Mouse (Mus musculus): Measurements from ENCODE around the gene H3f3a. TPM values are rescaled to one million over a fixed set of nuclear protein-coding genes. Genes with fewer than 3 reads are reported as not detected.
A peak's percentile ranks its signal among the peaks of the same experiment; 100 is the strongest.

Gene H3f3a
- total RNA-seq, 2 experiments from 2014 or later = 361 to 401 TPM

- intact Hi-C loops (cut with DNase I) = loop anchor here (10.0 kb wide), 1 partner anchor 503 kb away; the partner anchor contains the start of gene Psen2
- DNase-seq (ENCODE audit: low spot score in 2 of 2) = no peak
These were observed 46.0 kb downstream of the H3f3a start for GRCm38 (mm10) chr1:180767541-180768333.

- intact Hi-C loops (cut with DNase I) = loop anchor here (10.0 kb wide), 1 partner anchor 502 kb away; the partner anchor contains the start of gene Psen2
- DNase-seq (ENCODE audit: low spot score in 2 of 2) = no peak
These were observed 47.2 kb downstream of the H3f3a start for GRCm38 (mm10) chr1:180766557-180766956.

DNA sequence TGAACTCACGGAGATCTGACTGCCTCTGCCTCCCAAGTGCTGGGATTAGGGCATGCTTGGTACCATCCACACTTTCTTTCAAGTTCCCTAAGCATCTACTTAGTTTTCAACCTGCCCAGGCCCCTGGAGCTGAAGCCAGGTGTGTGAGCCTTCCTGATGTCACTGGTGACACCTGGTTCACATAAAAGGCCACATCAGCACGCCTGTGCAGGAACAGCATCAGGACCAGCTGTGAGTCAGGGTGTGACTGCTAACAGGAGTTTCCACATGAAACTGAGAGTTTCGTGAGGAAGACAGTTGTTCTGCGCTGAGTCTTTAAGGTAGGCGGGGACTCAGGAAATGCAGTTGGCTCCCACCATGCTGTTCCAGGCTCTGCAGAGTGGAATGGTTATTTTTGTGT is 48.4 kb downstream of the H3f3a start:
- intact Hi-C loops (cut with DNase I) = loop anchor here (10.0 kb wide), 1 partner anchor 501 kb away; the partner anchor contains the start of gene Psen2
- DNase-seq (ENCODE audit: low spot score in 2 of 2) = no peak

GRCm38 (mm10) chr1:180763828-180764227 is 49.9 kb downstream of the H3f3a start:
- peak; percentile 92 to 94 for DNase-seq (ENCODE audit: low spot score in 2 of 2)
- intact Hi-C loops (cut with DNase I) = loop anchor here (2.0 to 10.0 kb wide), 3 partner anchors 43 to 499 kb away; partner anchors contain the start of gene Psen2

- intact Hi-C loops (cut with DNase I) = loop anchor here (2.0 to 10.0 kb wide), 3 partner anchors 43 to 499 kb away; partner anchors contain the start of gene Psen2
- DNase-seq (ENCODE audit: low spot score in 2 of 2) = no peak
These were observed 50.4 kb downstream of the H3f3a start for GRCm38 (mm10) chr1:180763307-180763706.

DNA sequence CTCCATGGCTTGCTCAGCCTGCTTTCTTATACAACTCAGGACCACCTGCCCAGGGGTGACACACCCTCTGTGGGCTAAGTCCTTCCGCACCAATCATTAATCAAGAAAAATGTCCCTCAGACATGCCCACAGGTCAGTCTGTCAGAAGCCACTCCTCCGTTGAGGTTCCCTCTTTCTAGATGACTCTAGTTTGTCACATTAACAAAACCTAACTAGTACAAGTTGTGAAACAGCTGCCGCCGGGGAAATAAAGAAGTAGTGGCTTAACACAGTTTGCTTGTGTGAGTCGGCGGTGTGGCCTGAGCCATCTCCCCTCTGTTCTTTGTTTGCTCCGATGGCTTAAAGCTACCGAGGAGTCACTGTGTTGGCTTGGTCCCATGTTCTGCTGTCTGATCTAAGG is 51.1 kb downstream of the H3f3a start:
- intact Hi-C loops (cut with DNase I) = loop anchor here (2.0 to 10.0 kb wide), 3 partner anchors 42 to 498 kb away; partner anchors contain the start of gene Psen2
- DNase-seq (ENCODE audit: low spot score in 2 of 2) = no peak

- intact Hi-C loops (cut with DNase I) = loop anchor here (2.0 to 10.0 kb wide), 3 partner anchors 41 to 497 kb away; partner anchors contain the start of gene Psen2
These were observed 51.6 kb downstream of the H3f3a start for GRCm38 (mm10) chr1:180762180-180762579.

DNA sequence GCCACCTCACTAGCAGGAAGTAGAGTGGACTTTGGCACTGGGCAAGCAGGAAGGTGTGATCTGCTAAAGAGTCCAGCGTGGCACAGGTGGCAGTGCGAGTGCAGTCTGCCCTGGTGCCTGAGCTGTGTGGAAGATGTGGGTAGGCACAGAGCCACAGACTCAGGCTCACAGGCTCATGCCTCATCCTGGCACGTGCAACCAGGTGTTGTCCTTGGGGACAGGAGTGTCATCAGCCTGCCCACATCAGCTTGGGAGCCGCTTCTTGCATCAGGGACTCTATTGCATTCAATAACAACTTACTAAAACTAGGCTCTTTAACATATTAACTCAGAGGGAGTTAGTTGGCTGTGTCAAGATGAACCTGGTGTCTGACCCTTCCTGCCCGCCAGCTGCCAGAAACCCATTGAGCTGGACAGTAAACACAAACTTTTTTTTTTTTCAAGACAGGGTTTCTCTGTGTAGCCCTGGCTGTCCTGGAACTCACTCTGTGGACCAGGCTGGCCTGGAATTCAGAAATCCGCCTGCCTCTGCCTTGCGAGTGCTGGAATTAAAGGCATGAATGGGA is 55.7 kb downstream of the H3f3a start:
- no peak for DNase-seq (ENCODE audit: low spot score in 2 of 2)
- intact Hi-C loops (cut with DNase I) = no loop called here

More at GRCm38 (mm10) chr1:180762180-180762579, 51.6 kb downstream of the H3f3a start:
- DNase-seq (ENCODE audit: low spot score in 2 of 2) = no peak

DNA sequence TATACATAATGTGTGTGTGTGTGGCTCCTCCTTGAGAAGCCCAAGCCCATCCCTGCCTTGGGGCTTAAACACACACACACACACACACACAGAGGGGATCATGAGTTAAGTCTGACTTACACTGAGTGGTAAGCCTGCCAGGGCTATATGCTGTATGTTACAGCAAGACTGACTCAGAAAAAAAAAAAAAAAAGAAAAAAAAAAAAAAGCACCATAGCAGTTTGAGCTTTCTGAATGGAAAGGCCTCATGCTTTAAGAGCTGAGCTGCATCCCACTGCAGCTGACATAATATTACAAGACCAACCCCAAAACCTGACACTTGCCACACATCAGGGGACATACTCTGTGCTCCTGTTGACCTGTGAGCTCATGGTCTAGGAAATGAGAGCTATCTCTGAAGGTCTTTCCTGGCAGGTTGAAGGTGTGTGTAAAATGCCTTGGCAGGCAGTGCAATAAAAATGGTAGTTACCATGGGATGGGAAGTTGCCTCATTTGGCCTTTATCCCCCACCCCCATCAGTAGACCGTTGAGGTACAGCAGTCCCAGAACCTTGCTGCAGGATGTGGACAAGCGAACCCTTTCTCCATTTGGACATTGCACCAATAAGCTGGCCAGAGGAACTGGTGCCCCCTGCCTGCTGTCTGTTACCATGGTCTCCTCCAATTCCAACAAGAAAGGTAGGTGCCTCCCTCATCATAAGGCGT is 56.3 kb downstream of the H3f3a start:
- intact Hi-C loops (cut with DNase I) = no loop called here
- no peak for DNase-seq (ENCODE audit: low spot score in 2 of 2)

GRCm38 (mm10) chr1:180756711-180757110 is 57.0 kb downstream of the H3f3a start:
- intact Hi-C loops (cut with DNase I) = no loop called here
- DNase-seq (ENCODE audit: low spot score in 2 of 2) = no peak

DNA sequence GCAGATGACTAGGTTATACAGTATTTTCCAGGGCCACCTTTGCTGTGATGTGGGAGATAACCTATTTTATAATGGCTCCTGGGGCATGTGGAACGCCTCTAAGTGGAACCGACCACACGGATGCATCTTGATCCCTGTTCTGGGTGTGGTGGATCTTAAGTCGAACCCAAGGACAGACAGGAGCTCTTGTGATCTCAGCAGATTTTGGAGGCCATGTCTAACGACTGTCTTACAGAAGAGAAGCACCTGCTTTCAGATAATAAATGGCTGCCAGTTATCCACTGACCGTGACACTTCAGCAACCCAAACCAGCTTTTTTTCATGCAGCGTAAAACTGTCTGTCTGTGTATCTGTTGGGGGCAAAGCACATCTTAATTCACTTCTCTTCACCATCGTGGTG is 59.4 kb downstream of the H3f3a start:
- DNase-seq (ENCODE audit: low spot score in 2 of 2) = no peak
- intact Hi-C loops (cut with DNase I) = no loop called here

DNA sequence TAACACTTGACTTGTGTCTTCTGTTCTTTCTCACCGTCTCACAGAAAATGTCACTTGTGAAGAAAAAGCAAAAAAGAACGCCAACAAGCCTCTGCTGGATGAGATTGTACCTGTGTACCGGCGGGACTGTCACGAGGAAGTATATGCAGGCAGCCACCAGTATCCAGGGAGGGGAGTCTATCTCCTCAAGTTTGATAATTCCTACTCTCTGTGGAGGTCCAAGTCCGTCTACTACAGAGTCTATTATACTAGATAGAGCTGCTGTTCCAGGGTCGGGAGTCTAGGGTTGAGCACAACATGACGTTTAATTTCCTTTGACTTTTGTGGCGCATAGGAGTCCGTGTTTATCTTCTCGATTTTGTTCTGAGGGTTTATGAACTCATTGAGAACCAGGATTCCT is 61.6 kb downstream of the H3f3a start:
- DNase-seq (ENCODE audit: low spot score in 2 of 2) = no peak
- intact Hi-C loops (cut with DNase I) = no loop called here

Other genes starting within 250 kb of the H3f3a start
- 100 to 1,000 TPM; 102 to 109 TPM for gene Parp1, start 245.0 kb downstream of the H3f3a start, total RNA-seq (2021)
- 1 to 10 TPM; 3.3 to 3.7 TPM for gene Lin9, start 172.8 kb downstream of the H3f3a start, total RNA-seq (2021)
- not detected for gene Mixl1, start 116.9 kb downstream of the H3f3a start, total RNA-seq (2021)
- 10 to 100 TPM; 29.0 to 30.2 TPM for gene Acbd3, start 87.9 kb downstream of the H3f3a start, total RNA-seq (2021)
- 10 to 100 TPM; 20.9 to 24.2 TPM for gene Sde2, start 37.2 kb upstream of the H3f3a start, total RNA-seq (2021)
- gene Lefty2, start 79.2 kb upstream of the H3f3a start, total RNA-seq (2021) = 1 to 10 TPM; 2.0 to 4.9 TPM
- gene Pycr2, start 90.3 kb upstream of the H3f3a start, total RNA-seq (2021) = 10 to 100 TPM; 29.3 to 30.6 TPM
- 1 to 10 TPM in 1 of 2 experiments, under 1 TPM in 1; 0.37 to 1.9 TPM for gene Lefty1, start 121.1 kb upstream of the H3f3a start, total RNA-seq (2021)
- 1 to 10 TPM; 8.8 to 9.3 TPM for gene Tmem63a, start 128.4 kb upstream of the H3f3a start, total RNA-seq (2021)
- 10 to 100 TPM; 17.0 to 19.1 TPM for gene Ephx1, start 207.0 kb upstream of the H3f3a start, total RNA-seq (2021)
- not detected for gene 9130409I23Rik, start 237.3 kb upstream of the H3f3a start, total RNA-seq (2021)

All from left cerebral cortex, postnatal 14 days (tissue).